Mouse (Mus musculus) brain, embryonic 14.5 days (tissue): ENCODE results near the gene Tlr8.
"Not testable (repeated sequence)": the region's sequence is repeated elsewhere in the genome, so short reads cannot be mapped to it uniquely, and the experiment has no call there.

Source experiments
- CTCF ChIP-seq: fragments of 200-500 bp; IDR thresholded peaks from 2 replicates; pipeline ENCODE4 v1.5.1; 2012; ENCODE audit warnings: inconsistent platforms, mild to moderate bottlenecking, moderate library complexity, borderline replicate concordance; ENCODE audit not compliant: insufficient read depth, insufficient read length; ENCODE audit errors: extremely low read depth
- POLR2A ChIP-seq: fragments of 200-500 bp; IDR thresholded peaks from 2 replicates; pipeline ENCODE4 v1.6.1; 2012; ENCODE audit warnings: mild to moderate bottlenecking, inconsistent platforms, borderline replicate concordance; ENCODE audit not compliant: poor library complexity, insufficient read depth, insufficient read length, severe bottlenecking; ENCODE audit errors: extremely low read depth

DNA sequence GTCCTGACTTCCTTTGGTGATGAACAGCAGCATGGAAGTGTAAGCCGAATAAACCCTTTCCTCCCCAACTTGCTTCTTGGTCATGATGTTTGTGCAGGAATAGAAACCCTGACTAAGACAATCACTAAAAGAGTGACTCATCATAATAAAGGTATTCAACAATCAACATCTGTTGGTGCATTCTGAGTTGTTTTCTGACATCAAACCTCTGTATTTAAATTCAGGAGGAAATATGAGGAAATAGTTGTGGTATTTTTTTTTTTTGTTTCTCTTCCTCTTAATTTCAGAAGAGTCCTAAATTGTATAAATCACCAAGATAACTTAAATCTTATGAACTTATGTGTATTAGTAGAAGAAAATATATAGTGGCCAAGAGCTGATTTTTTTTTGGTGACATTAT, 37.9 kb upstream of the Tlr8 start:
- TF ChIP-seq CTCF, POLR2A: not testable (repeated sequence)
